Mouse (Mus musculus): ENCODE measurements around the gene Gm11627.

The Gm11627 gene

GRCm38 (mm10) chr11:102602816-102603495, 23.7 kb upstream of the Gm11627 start:
- peak; percentile 63 for DNase-seq (ENCODE audit: low read depth, low spot score)

DNA sequence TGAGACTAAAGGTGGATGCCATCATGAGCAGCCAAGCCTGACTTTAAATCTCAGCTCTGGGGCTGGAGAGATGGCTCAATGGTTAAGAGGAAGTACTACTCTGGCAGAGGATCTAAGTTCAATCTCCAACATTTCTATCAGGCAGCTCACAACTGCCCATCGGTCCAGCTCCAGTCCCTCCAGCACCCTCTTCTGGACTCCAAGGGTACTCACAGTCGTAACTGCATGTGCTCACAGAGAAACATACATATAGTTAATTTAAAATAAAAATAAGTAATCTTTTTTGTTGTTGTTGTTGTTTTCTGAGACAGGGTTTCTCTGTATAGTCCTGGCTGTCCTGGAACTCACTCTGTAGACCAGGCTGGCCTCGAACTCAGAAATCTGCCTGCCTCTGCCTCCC, 20.7 kb upstream of the Gm11627 start:
- no peak for DNase-seq (ENCODE audit: low read depth, low spot score)

DNA sequence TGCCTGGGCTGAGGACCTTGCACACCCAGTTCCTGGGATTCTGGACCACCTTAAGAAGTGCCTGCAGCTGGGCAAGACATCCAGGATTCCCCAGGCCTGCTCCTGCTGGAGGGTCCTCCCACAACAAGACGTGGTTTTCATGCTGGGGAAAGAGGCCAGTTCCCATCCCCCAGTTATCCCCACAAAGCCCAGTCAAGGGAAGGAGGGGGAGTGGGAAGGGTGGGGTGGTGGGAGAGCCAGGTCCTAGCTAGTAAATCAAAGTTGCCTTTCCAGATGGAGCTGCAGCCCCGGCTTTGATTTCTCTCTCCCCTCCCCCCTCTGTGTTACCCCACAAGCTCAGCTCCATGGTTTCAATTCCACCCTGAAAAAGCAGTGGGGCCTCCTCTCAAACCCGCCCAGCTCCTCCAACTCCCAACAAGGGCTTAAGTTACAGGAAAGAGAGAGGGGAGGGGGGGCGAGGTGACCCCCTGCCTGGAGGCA, 16.1 kb upstream of the Gm11627 start:
- peak; percentile 80 for DNase-seq (ENCODE audit: low read depth, low spot score)

GRCm38 (mm10) chr11:102587554-102587953, 8.3 kb upstream of the Gm11627 start:
- no peak for DNase-seq (ENCODE audit: low read depth, low spot score)

DNA sequence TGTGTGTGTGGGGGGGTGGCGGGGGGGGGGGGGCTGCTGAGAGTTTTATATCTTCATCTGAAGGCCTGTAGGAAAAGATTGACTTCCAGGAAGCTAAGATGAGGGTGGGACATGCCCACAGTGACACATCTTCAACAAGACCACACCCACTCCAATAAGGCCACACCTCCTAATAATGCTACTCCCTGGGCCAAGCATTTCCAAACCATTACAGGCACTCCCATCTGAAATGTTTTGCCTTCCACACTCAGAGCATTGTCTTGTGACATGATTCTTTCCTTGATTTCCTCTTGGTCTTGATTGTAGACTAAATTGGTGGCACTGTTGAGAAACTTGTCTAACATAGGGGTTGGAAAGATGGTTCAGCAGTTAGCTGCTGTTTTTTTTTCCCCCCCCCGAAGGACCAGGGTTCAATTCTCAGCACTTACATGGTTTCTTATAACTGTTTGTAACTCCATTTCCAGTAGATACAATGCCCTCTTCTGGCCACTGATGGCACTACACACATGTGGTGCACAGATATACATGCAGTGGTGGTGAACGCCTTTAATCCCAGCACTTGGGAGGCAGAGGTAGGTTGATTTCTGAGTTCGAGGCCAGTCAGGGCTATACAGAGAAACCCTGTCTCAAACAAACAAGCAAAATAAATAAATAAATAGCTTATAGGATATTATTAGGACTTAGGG, 7.3 kb upstream of the Gm11627 start:
- DNase-seq (ENCODE audit: low read depth, low spot score), result no peak

GRCm38 (mm10) chr11:102582736-102583135, 3.5 kb upstream of the Gm11627 start:
- no peak for DNase-seq (ENCODE audit: low read depth, low spot score)

DNA sequence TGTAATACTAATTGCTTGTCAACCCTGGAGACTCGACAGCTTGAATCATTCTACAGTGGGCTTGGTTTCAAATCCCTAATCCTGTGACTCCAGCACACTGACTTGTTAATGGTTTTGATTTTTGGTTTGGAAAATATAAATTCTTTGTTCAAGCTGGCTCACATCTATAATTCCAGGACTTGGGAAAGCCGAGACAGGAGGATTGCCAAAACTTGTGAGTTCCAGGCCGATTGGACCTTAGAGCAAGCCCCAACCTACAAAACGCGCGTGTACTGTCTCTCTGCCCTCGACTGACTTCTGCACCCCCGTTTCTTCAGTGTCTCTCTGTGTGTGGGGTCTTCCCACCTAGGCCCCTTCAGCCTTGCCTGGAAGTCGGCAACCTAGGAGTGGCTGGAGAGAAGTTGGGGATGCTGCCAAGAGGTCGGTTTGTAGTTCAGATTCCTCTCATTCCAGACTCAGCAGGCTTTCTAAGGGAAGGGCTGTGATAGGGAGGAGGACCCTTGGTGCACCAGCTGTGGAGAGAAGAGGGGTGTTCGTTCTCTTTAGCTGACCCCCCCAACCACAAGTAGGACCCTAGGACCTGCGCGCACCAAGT, 2.9 kb upstream of the Gm11627 start:
- DNase-seq (ENCODE audit: low read depth, low spot score), result no peak

GRCm38 (mm10) chr11:102581281-102582015, 2.2 kb upstream of the Gm11627 start:
- no peak for DNase-seq (ENCODE audit: low read depth, low spot score)

DNA sequence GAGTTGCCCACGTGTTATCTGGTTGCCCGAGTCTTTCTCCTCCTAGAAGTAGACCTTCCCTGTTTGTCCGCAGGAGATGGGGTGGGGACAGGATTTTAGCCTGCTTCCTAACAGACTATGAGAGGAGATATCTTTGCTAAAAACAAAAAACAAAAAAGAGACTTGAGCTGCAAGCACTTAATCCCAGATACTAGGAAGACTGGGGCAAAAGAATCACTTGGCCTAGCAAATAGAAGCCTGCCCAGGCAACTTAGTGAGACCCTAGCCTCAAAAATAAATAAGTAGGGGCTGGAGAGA, 721 bp upstream of the Gm11627 start:
- DNase-seq (ENCODE audit: low read depth, low spot score), result no peak

- peak; percentile 80 for DNase-seq (ENCODE audit: low read depth, low spot score)
Measured at GRCm38 (mm10) chr11:102578341-102579118, 731 bp downstream of the Gm11627 start.

DNA sequence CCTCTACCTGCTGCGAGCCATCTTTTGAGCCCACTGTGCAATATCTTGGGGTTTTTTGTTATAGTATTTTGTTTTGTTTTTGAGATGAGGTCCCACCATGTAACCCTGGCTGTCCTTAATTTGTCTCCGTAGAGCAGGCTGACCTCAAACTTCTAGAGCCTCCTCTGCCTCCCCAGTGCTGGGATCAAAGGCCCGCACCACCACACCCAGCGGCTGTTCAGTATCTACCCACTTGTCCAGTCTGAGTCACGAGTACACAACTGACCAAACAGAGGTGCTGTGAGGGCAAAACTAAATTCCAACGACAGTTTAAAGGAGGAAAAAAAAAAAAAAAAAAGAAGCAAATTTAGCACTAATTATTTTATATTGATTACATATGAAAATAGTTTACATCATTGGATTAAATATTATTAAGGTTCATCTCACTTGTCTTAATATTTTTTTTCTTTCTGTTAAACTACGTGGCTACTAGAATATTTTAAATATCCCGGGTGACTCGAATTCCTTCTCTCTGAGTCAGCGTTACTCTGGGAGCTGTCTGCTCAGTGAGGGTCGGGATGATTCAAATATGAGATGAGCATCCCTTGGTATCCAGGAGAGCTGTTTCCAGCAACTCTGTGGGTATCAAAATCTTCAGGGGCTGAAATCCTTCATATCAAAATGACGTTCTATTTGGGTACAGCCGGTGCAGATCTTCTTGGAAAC, 3.1 kb downstream of the Gm11627 start:
- no peak for DNase-seq (ENCODE audit: low read depth, low spot score)

DNA sequence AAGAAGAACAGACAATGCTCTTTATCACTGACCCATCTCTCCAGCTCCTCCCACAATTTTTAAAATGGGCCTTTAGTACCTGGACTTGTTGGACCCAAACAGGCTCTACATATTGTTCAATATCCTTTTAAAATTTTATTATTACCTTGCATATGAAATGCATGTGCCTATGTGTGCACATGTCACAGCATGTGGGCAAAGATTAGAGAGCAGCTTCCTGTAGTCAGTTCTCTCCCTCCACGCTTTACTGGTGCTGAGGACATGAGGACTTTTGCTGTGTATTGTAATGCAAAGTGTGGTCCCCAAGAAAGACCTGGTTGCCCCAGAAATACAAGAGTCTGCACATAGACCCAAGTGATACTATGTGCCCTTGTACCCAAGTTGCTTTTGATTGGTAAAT, 4.2 kb downstream of the Gm11627 start:
- DNase-seq (ENCODE audit: low read depth, low spot score), result no peak

GRCm38 (mm10) chr11:102572866-102573663, 6.2 kb downstream of the Gm11627 start:
- DNase-seq (ENCODE audit: low read depth, low spot score), result peak; percentile 90

GRCm38 (mm10) chr11:102568756-102569377, 10.4 kb downstream of the Gm11627 start:
- DNase-seq (ENCODE audit: low read depth, low spot score), result no peak

DNA sequence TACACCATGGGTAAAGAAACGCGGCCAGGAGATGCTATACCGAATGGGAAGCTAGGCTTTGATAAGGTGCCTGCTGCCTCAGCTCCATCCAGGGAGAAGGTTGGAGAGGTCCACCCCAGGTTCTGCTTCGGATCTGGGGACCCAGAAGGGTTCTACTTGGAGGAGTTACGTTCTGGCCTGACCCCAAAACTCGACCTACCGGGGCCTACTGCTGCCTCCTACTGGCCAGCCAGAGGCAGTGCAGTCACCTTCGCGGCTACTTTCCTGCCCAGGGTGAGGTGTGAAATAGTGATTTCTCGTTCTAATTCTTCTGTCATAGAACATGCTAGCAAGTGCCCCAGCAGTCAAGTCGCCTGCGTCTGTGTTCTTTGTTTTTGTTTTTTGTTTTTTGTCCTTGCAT, 11.1 kb downstream of the Gm11627 start:
- no peak for DNase-seq (ENCODE audit: low read depth, low spot score)

GRCm38 (mm10) chr11:102567723-102568122, 11.5 kb downstream of the Gm11627 start:
- DNase-seq (ENCODE audit: low read depth, low spot score), result no peak

GRCm38 (mm10) chr11:102567157-102567556, 12.1 kb downstream of the Gm11627 start:
- DNase-seq (ENCODE audit: low read depth, low spot score), result no peak

DNA sequence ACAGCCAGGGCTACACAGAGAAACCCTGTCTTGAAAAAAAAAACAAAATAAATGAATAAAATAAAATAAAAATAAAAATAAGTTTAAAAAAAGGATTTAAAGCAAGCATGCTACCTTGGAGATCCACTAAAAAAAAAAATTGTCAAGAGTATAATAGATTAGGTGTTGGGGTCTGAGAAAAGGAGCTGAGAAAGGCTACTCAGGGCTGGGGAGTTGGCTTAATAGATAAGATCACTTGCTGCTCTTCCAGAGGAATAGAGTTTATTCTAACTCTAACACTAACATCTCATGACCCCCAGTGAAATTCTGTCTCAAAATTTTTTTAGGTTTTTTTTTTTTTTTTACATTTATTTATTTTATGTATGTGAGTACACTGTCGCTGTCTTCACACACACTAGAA, 13.0 kb downstream of the Gm11627 start:
- no peak for DNase-seq (ENCODE audit: low read depth, low spot score)

DNA sequence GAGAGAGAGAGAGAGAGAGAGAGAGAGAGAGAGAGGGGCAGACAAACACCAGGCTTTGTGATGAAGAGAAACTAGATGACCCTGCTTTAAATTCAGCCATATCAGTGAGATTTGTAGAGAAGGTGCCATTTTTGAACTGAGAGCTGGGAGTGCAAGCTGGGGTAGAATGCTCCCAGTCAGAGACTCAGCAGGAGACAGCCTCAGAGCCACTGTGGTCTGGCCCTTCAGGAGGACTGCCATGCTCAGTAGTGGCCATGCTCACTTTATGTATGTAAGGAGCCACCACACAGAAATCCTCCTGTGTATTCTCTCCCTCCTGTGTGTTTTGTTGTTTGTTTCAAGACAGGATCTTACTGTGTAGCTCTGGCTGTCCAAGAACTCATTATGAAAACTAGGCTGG, 13.5 kb downstream of the Gm11627 start:
- DNase-seq (ENCODE audit: low read depth, low spot score), result no peak

Data from embryo, embryonic 11.5 days (tissue).